Mouse (Mus musculus): Measurements from ENCODE around the gene Gm28041. TPM values are rescaled to one million over a fixed set of nuclear protein-coding genes. Genes with fewer than 3 reads are reported as not detected.

Gene Gm28041
- 2.6 TPM for polyA plus RNA-seq (2017; shearing (Covaris generic))

GRCm38 (mm10) chr13:67375050-67375911, at the start of gene Gm28041, which contains the start of gene Zfp456:
Gm28041 (minus strand) TSS chr13:67375733.
Zfp456 (minus strand) TSS chr13:67375810.

GRCm38 (mm10) chr13:67421207-67421857, 45.8 kb upstream of the Gm28041 start, which contains the start of gene Zfp459:
Zfp459 (minus strand) TSS chr13:67421418.

GRCm38 (mm10) chr13:67399183-67399903, 23.8 kb upstream of the Gm28041 start, which contains the start of gene Zfp429:
Zfp429 (minus strand) TSS chr13:67399819.

GRCm38 (mm10) chr13:67360131-67360744, 15.3 kb downstream of the Gm28041 start, which contains the start of the genes Gm28044 and Zfp953:
Gm28044 (minus strand) TSS chr13:67360536.
Zfp953 (minus strand) TSS chr13:67360605.

GRCm38 (mm10) chr13:67332019-67332724, 43.4 kb downstream of the Gm28041 start, which contains the start of gene Zfp595:
Zfp595 (minus strand) TSS chr13:67332570.

GRCm38 (mm10) chr13:67305822-67306672, 69.5 kb downstream of the Gm28041 start, which contains the start of gene Zfp457:
Zfp457 (minus strand) TSS chr13:67306485.

Other genes with a start within 250 kb of the Gm28041 start
- 19.7 TPM for gene Rsl1, start 202.6 kb downstream of the Gm28041 start, polyA plus RNA-seq (2017; shearing (Covaris generic))
- 7.0 TPM for gene Zfp455, start 181.2 kb downstream of the Gm28041 start, polyA plus RNA-seq (2017; shearing (Covaris generic))
- gene Zfp458, start 97.3 kb downstream of the Gm28041 start, polyA plus RNA-seq (2017; shearing (Covaris generic)) = 3.1 TPM
- 1.0 TPM for gene Zfp457, start 69.2 kb downstream of the Gm28041 start, polyA plus RNA-seq (2017; shearing (Covaris generic))
- 7.4 TPM for gene Zfp595, start 43.2 kb downstream of the Gm28041 start, polyA plus RNA-seq (2017; shearing (Covaris generic))
- gene Gm28044, start 15.2 kb downstream of the Gm28041 start, polyA plus RNA-seq (2017; shearing (Covaris generic)) = 0.76 TPM
- gene Zfp953, start 15.1 kb downstream of the Gm28041 start, polyA plus RNA-seq (2017; shearing (Covaris generic)) = 2.3 TPM
- gene Zfp456, start 77 bp upstream of the Gm28041 start, polyA plus RNA-seq (2017; shearing (Covaris generic)) = 8.0 TPM
- gene Zfp429, start 24.1 kb upstream of the Gm28041 start, polyA plus RNA-seq (2017; shearing (Covaris generic)) = 29.7 TPM
- 3.3 TPM for gene Zfp459, start 45.7 kb upstream of the Gm28041 start, polyA plus RNA-seq (2017; shearing (Covaris generic))
- 20.4 TPM for gene Zfp874a, start 75.9 kb upstream of the Gm28041 start, polyA plus RNA-seq (2017; shearing (Covaris generic))
- 13.3 TPM for gene Zfp874b, start 108.5 kb upstream of the Gm28041 start, polyA plus RNA-seq (2017; shearing (Covaris generic))
- gene Zfp58, start 124.8 kb upstream of the Gm28041 start, polyA plus RNA-seq (2017; shearing (Covaris generic)) = 19.6 TPM
- gene Gm26965, start 150.4 kb upstream of the Gm28041 start, polyA plus RNA-seq (2017; shearing (Covaris generic)) = 1.5 TPM
- 58.4 TPM for gene Zfp87, start 150.4 kb upstream of the Gm28041 start, polyA plus RNA-seq (2017; shearing (Covaris generic))
- 22.5 TPM for gene Zfp748, start 178.1 kb upstream of the Gm28041 start, polyA plus RNA-seq (2017; shearing (Covaris generic))
- gene Zfp729b, start 234.0 kb upstream of the Gm28041 start, polyA plus RNA-seq (2017; shearing (Covaris generic)) = 8.2 TPM